Mouse (Mus musculus): Measurements from ENCODE around the gene Rhbdf1.
"Not testable (repeated sequence)": the region's sequence is repeated elsewhere in the genome, so short reads cannot be mapped to it uniquely, and the experiment has no call there.

Rhbdf1 gene

DNA sequence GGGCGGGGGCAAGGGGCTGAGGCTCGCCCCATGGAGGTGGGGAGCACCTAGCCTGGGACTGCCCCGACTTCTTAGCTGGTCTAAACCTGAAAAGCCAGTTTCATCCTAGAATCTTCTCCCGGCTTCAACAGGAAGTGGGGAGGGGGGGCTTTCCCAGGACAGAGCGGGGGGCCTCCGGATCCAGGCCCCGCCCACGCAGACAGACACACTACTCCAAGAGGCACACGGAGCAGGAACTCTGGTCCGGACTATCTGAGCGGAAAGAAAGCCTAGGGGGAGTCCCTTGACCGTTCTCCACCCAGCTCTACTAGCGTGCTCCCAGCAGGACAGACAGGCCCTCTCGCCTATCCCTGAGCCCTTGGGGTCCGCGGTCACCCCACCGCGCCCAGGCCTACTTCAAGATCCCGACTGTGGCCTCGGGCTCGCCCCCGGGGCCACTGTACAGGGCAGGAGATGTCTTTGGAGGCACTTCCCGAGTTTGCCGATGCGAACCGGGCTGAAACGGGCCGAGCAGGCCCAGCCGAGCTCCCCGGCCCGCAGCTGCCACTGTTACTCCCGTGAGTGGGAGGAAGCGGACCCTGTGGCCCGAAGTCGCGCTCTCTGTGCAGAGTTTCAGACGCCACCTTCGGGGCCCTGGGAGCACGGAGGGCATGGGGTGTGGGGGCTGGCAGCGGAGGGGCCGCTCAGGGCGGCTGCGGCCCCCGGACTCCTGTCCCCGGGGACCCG, 712 bp downstream of the Rhbdf1 start:
- DNase-seq (ENCODE audit: low spot score) = peak; percentile 84

DNA sequence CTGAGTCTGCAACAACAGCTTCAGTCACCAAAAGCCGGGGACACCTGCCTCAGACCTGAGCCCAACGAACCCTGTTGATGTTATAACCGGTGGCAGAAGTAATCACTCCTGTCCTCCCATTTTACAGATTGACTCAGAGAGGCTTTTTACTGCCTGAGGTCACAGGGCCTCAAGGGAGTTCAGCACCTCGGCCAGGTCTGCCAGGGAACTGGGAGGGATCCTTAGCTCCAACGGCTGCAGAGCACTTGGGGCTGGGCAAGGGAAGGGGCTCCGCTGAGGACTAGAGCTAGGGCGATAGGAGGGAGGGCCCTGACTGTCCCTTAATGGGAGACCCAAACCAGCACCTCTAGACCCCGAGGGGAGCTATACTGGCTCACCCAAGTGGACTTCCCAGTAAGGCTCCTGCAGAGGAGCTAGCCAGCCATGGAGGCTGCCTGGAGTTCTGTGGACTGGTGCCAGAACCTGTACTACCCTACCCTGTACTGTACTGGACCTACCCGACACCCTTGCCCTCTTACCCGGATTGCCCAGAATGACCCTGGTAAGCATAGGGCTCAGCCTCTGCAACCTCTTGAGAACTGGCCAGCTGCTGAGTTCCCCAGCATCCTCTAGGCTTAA, 1.4 kb downstream of the Rhbdf1 start:
- no peak for DNase-seq (ENCODE audit: low spot score)

- no peak for DNase-seq (ENCODE audit: low spot score)
These were observed 2.8 kb downstream of the Rhbdf1 start for GRCm38 (mm10) chr11:32219287-32219686.

- DNase-seq (ENCODE audit: low spot score) = no peak
These were observed 3.5 kb downstream of the Rhbdf1 start for GRCm38 (mm10) chr11:32218501-32219050.

DNA sequence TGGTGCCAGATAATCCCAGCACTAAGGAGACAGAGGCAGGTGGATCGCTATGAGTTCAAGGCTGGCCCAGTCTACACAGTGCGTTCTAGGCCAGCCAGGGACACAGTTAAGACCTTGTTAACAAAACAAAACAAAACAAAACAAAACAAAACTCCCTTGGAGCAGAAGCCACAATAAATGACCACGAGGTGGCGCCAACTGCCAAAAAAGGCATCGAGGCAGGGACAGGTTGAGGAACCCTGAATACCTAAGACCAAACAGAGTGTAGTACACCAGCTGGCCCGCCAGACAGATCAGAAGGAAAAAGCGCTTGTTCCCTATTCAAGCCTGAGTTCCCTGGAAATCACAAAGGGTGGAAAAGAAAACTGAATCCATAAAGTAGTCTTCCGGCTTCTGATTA, 5.2 kb downstream of the Rhbdf1 start:
- peak; percentile 77 for DNase-seq (ENCODE audit: low spot score)

GRCm38 (mm10) chr11:32215372-32216162, 6.5 kb downstream of the Rhbdf1 start:
- DNase-seq (ENCODE audit: low spot score) = no peak

DNA sequence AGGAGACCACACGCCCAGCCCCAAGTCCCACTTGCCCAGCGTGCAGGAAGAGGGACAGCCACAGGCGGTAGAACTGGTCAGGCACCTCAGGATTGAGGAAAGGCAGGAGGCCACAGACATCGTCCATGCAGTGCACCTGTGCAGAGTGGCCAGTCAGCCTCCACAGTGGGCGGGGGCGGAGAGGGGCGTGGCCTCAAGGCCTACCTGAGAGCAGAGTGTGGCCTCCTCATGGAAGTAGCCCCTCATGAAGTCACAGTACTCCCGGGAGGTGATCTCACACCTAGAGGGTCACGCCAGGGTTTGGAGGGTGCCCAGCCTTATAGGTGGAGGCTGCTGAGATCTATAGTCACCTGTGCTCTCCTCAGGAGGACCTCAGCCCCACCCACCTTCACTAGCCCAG, 11.5 kb downstream of the Rhbdf1 start:
- no peak for DNase-seq (ENCODE audit: low spot score)

GRCm38 (mm10) chr11:32205058-32205873, 16.8 kb downstream of the Rhbdf1 start, which contains the start of gene Snrnp25:
Gene Snrnp25 (plus strand): TSS chr11:32205415.
- peak; percentile 97 for DNase-seq (ENCODE audit: low spot score)

GRCm38 (mm10) chr11:32201922-32202685, 20.0 kb downstream of the Rhbdf1 start:
- DNase-seq (ENCODE audit: low spot score) = no peak

DNA sequence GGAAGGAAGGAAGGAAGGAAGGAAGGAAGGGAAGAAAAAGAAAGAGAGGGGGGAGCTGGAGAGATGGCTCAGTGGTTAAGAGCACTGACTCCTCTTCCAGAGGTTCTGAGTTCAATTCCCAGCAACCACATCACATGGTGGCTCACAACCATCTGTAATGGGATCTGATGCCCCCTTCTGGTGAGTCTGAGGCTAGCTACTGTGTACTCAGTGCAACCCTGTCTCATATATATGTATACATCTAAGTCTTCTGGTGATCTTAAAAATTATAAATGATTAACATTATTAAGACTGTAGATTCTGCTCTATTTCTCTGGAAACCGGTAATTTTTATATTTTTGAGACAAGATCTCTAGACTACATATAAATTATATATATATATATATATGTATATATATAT, 21.1 kb downstream of the Rhbdf1 start:
- DNase-seq (ENCODE audit: low spot score) = not testable (repeated sequence)

- DNase-seq (ENCODE audit: low spot score) = peak; percentile 1
These were observed 22.0 kb downstream of the Rhbdf1 start, which contains the start of gene Il9r for GRCm38 (mm10) chr11:32200075-32200601. Gene Il9r (minus strand): TSS chr11:32200279.

- peak; percentile 1 for DNase-seq (ENCODE audit: low spot score)
These were observed 22.9 kb downstream of the Rhbdf1 start for GRCm38 (mm10) chr11:32199230-32199629.

- DNase-seq (ENCODE audit: low spot score) = peak; percentile 1
These were observed 23.7 kb downstream of the Rhbdf1 start for GRCm38 (mm10) chr11:32198256-32198955.

DNA sequence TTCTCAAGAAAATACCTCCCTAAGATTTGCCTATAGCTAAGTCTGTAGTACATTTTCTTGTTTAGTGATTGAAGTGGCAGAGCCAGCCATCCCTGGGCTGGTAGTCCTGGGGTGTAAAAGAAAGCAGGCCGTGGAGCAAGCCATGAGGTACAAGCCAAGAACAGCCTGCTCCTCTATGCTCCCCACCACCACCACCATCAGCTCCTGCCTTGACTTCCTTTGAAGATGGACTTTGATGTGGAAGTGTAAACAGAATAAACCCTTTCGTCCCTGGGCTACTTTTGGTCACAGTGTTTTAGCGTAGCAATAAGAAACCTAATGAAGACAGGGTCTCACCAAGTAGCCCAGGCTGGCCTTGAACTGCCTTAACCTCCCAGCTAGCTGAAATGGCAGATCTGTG, 24.3 kb downstream of the Rhbdf1 start:
- no peak for DNase-seq (ENCODE audit: low spot score)

DNA sequence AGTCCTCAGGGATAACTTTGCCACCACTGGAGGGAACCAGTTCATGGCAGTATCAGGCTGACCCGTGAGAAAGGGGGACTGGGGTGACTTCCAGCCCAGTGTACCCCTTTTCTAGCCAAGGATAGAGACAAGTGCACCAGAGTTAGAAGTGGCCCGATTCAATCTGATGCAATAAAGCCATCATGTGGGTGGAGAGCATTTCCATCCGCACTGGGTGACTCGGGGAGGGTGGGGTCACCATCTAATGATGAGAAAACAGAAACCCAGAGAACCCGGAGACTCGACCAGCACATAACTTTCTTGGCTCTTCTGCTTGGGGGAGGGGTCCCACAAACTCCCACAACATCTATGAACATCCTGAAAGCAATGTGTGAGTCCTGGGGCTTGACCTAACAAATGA, 25.4 kb downstream of the Rhbdf1 start:
- no peak for DNase-seq (ENCODE audit: low spot score)

DNA sequence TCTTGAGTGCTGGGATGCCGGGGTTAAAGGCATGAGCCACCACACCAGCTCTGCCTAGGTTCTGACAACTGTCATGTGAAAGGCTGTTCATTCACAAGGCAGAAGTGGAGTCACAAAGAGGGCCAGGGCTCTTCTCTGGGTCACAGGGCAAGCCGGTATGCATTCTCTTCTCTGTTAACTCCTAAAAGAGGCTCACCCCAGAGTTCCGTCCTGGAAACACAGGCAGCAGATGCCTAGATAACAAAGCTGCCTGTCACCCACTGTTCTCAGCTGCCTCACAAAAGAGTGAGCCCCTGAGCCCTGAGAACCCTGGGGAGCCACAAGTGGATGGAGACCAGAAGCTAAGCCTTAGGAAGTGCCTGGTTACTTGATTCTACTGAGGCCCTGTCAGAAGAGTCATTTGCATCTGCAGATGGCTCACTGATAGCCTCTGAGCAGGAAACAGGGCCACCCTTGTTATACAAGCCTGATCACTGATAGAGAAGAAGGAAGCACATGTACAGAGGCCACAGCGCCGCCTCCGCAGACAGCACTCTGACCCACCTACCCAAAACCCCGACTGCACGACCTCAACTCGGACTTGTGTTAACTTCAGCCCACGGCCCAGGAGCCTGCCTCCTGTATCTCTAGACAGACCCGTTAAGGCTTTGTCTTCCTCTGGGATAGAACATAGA, 26.1 kb downstream of the Rhbdf1 start:
- DNase-seq (ENCODE audit: low spot score) = no peak

- no peak for DNase-seq (ENCODE audit: low spot score)
These were observed 27.5 kb downstream of the Rhbdf1 start for GRCm38 (mm10) chr11:32194626-32195025.

DNA sequence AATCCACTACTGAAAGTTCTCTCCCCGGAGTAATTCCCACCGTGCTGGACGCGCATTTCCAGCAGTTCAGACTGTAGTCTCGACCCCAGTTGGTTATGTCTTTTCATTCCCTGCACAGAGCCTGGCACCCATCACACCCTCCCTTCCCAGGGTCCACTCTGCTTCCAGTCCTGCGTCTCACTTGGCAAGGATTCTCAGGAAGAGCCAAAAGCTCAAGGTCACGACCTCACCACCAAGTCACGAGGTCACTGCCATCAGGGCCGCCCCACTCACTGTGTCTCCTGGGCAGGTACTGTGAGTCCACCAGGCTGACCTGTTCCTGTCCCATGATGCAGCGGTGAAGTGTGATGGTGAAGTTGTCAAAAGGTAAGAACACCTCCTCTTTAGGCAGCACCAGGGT, 28.0 kb downstream of the Rhbdf1 start:
- DNase-seq (ENCODE audit: low spot score) = no peak

DNA sequence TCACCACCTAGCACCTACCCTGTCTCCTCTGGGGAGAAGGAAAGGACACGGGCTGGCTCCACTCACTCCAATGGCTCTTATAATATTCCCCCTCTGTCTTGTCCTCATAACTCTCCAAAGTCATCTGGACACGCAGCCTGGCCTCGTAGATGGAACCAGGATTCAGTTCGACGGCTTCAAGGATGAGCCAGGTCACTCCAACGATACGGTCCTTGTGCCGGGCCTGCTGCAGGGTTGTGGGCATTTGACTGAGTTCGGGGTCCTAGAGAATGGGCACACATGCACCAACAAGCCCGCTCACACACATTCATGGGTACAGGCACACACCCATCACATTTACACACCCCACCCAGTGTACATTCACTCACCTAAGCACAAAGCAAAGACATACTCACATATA, 28.9 kb downstream of the Rhbdf1 start:
- DNase-seq (ENCODE audit: low spot score) = no peak
